Mouse (Mus musculus) G1E (cell line): ENCODE data around the gene Wdhd1.
"Not testable (repeated sequence)": the region's sequence is repeated elsewhere in the genome, so short reads cannot be mapped to it uniquely, and the experiment has no call there.

Source experiments
- CTCF ChIP-seq: IDR thresholded peaks from 2 replicates; pipeline ENCODE4 v1.5.1; 2012; ENCODE audit warnings: low read depth, low read length, inconsistent platforms, mixed read lengths
- GATA1 ChIP-seq: IDR thresholded peaks from 2 replicates; pipeline ENCODE4 v1.6.1; 2012; ENCODE audit warnings: borderline replicate concordance, low read length, inconsistent platforms, mixed read lengths
- POLR2AphosphoS5 ChIP-seq: IDR thresholded peaks from 2 replicates; pipeline ENCODE4 v1.6.1; 2012; ENCODE audit warnings: low read depth, low read length, inconsistent platforms; ENCODE audit not compliant: insufficient replicate concordance
- TAL1 ChIP-seq: conservative IDR thresholded peaks from 2 replicates; pipeline ENCODE4 v1.6.1; 2012; ENCODE audit warnings: low read depth, low read length, inconsistent platforms, mixed read lengths

DNA sequence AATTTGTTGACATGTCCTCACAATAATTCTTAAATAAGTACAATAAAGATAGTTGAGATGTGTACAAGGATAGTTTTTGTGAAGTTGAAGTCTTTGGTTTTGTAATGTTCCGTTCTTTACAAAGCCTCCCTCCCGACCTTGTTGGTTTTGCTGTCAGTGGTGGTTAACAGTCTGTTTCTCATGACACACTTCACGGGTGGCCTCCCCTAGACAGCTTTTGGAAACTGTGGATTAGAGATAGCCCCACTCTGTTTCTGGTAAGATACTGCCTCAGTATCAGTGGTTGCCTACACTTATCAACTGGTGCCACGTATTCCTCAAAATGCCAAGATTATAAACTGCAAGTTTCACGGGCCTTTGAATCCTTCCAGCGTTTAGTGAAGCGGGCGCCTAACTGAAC is 44.9 kb upstream of the Wdhd1 start:
- TF ChIP-seq CTCF, GATA1, TAL1, POLR2AphosphoS5: not testable (repeated sequence)
